Mouse (Mus musculus) kidney, postnatal 10 days (tissue): ENCODE measurements at regions not wholly inside any gene's neighbourhood (a gene's known extent, or its start where the extent isn't known, plus 50 kb on each side); places are given as distances from the start of the nearest gene placed in this dataset.

ENCODE experiments used
- DNase-seq: peaks from one replicate; pipeline ENCODE4 v3.0.0; 2021; ENCODE audit warnings: mixed read lengths

GRCm38 (mm10) chr12:109539046-109539445, 61.1 kb downstream of the Rtl1 start:
- DNase-seq = no peak

GRCm38 (mm10) chr12:109538641-109539040, 61.5 kb downstream of the Rtl1 start:
- DNase-seq = no peak

- DNase-seq = no peak
Measured at GRCm38 (mm10) chr12:109536536-109536935, 63.6 kb downstream of the Rtl1 start.

GRCm38 (mm10) chr12:109532392-109532791, 67.7 kb downstream of the Rtl1 start:
- no peak for DNase-seq

- DNase-seq = no peak
Measured at GRCm38 (mm10) chr12:109531347-109532023, 68.6 kb downstream of the Rtl1 start.

GRCm38 (mm10) chr12:109530215-109531050, 69.7 kb downstream of the Rtl1 start:
- no peak for DNase-seq

- no peak for DNase-seq
Measured at GRCm38 (mm10) chr12:109529501-109529900, 70.6 kb downstream of the Rtl1 start.

GRCm38 (mm10) chr12:109528966-109529365, 71.2 kb downstream of the Rtl1 start:
- no peak for DNase-seq

GRCm38 (mm10) chr12:109528263-109528545, 71.9 kb downstream of the Rtl1 start:
- peak; percentile 58 for DNase-seq

GRCm38 (mm10) chr12:109527414-109528262, 72.5 kb downstream of the Rtl1 start:
- DNase-seq = no peak

GRCm38 (mm10) chr12:109525613-109526012, 73.0 kb downstream of the Dlk1 start:
- no peak for DNase-seq

- DNase-seq = no peak
Measured at GRCm38 (mm10) chr12:109521199-109521780, 68.7 kb downstream of the Dlk1 start.

- DNase-seq = no peak
Measured at GRCm38 (mm10) chr12:109520414-109520813, 67.8 kb downstream of the Dlk1 start.

- DNase-seq = no peak
Measured at GRCm38 (mm10) chr12:109519838-109520237, 67.2 kb downstream of the Dlk1 start.

GRCm38 (mm10) chr12:109518413-109519021, 65.9 kb downstream of the Dlk1 start:
- DNase-seq = no peak

GRCm38 (mm10) chr12:109517764-109518163, 65.1 kb downstream of the Dlk1 start:
- DNase-seq = no peak

- no peak for DNase-seq
Measured at GRCm38 (mm10) chr12:109516961-109517360, 64.3 kb downstream of the Dlk1 start.

- no peak for DNase-seq
Measured at GRCm38 (mm10) chr12:109514292-109514818, 61.7 kb downstream of the Dlk1 start.
